Mouse (Mus musculus) embryonic facial prominence, embryonic 13.5 days (tissue): Measurements from ENCODE around the gene Sptbn4. TPM values are rescaled to one million over a fixed set of nuclear protein-coding genes. Genes with fewer than 3 reads are reported as not detected.

Source experiments
- ATAC-seq: fragments of 200-750 bp; cut with Nextera tagmentation; 2 replicates; pipeline ENCODE4 v1.8.0; 2017; ENCODE audit warnings: low read depth; ENCODE audit not compliant: insufficient number of reproducible peaks, insufficient read depth, low FRiP score, low TSS enrichment
- H3K27ac ChIP-seq: fragments of 300-500 bp; sonication (generic); 2 replicates; pipeline ENCODE4 v1.5.1; 2015; ENCODE audit warnings: moderate library complexity, mild to moderate bottlenecking, inconsistent platforms
- H3K27me3 ChIP-seq: fragments of 300-500 bp; sonication (generic); 2 replicates; pipeline ENCODE4 v1.6.1; 2015; ENCODE audit warnings: mild to moderate bottlenecking, inconsistent platforms
- H3K36me3 ChIP-seq: fragments of 300-500 bp; sonication (generic); 2 replicates; pipeline ENCODE4 v1.6.1; 2015; ENCODE audit warnings: mild to moderate bottlenecking, inconsistent platforms
- H3K4me1 ChIP-seq: fragments of 300-500 bp; sonication (generic); 2 replicates; pipeline ENCODE4 v1.6.1; 2015; ENCODE audit warnings: inconsistent platforms
- H3K4me2 ChIP-seq: fragments of 300-500 bp; sonication (generic); 2 replicates; pipeline ENCODE4 v1.6.1; 2015; ENCODE audit warnings: moderate library complexity, mild to moderate bottlenecking, inconsistent platforms
- H3K4me3 ChIP-seq: fragments of 300-500 bp; sonication (generic); 2 replicates; pipeline ENCODE4 v1.5.1; 2015; ENCODE audit warnings: mild to moderate bottlenecking, inconsistent platforms
- H3K9ac ChIP-seq: fragments of 300-500 bp; sonication (generic); 2 replicates; pipeline ENCODE4 v1.6.1; 2015; ENCODE audit warnings: mild to moderate bottlenecking, inconsistent platforms
- H3K9me3 ChIP-seq: fragments of 300-500 bp; sonication (generic); 2 replicates; pipeline ENCODE4 v1.6.1; 2016; ENCODE audit warnings: inconsistent platforms
- WGBS: fragments of 180-500 bp; shearing (Covaris S2); methylation state at CpG from one replicate; pipeline ENCODE4 v1.1.7; 2015; ENCODE audit warnings: mixed read lengths; 5-methylcytosine and 5-hydroxymethylcytosine counted together
- polyA plus RNA-seq: library from polyadenylated mRNA; unstranded; fragments of >200 nt; fragmentation: Nextera tagmentation; extraction: Ambion mirVana; gene quantifications from 2 replicates; pipeline ENCODE4 v1.2.1, GENCODE M21; 2015

Sptbn4 gene
- polyA plus RNA-seq, 1 experiment from 2014 or later, result 0.73 TPM

- no peak for ATAC-seq
- peak overlapping the region; percentile 46 for H3K4me2 ChIP-seq
- H3K9ac ChIP-seq, result peak overlapping the region; percentile 46
- peaks cover 79% of the 10 kb centered on the region for H3K27me3 ChIP-seq
- no peaks in the 10 kb centered on the region for H3K36me3 ChIP-seq
- H3K4me1 ChIP-seq, result peaks cover 22% of the 10 kb centered on the region
- WGBS, result 1% methylated on average over 22 of the region's 22 CpGs
- H3K4me3 ChIP-seq, result peak overlapping the region; percentile 26
- 0 out of 2 replicates have a peak, but pooled peaks cover 2% of the 10 kb centered on the region for H3K9me3 ChIP-seq
- H3K27ac ChIP-seq, result no peak overlapping the region
Measured at GRCm38 (mm10) chr7:27375274-27375673, 72.2 kb downstream of the Sptbn4 start.

GRCm38 (mm10) chr7:27371715-27372462, 75.6 kb downstream of the Sptbn4 start:
- no peak for ATAC-seq
- no peak overlapping the region for H3K27ac ChIP-seq

GRCm38 (mm10) chr7:27369111-27369510, 78.4 kb downstream of the Sptbn4 start:
- H3K9ac ChIP-seq, result no peak overlapping the region
- no peak for ATAC-seq
- WGBS, result 85% methylated on average over 19 of the region's 19 CpGs

More at GRCm38 (mm10) chr7:27371715-27372462, 75.6 kb downstream of the Sptbn4 start:
- Histone ChIP-seq H3K4me2 (peak overlapping the region; percentile 49), H3K27me3 (peaks cover 98% of the 10 kb centered on the region), H3K4me3 (peak overlapping the region; percentile 29), H3K4me1 (peaks cover 17% of the 10 kb centered on the region), H3K9me3 (peaks cover 8% of the 10 kb centered on the region; the same call in 1 of the 2 replicates), H3K36me3 (0 out of 2 replicates have a peak, but pooled peaks cover 2% of the 10 kb centered on the region), H3K9ac (peak overlapping the region; percentile 55; the same call in 1 of the 2 replicates)
- 5% methylated on average over 44 of the region's 44 CpGs for WGBS

GRCm38 (mm10) chr7:27367976-27368375, 79.5 kb downstream of the Sptbn4 start:
- no peak for ATAC-seq
- H3K27me3 ChIP-seq, result peaks cover 100% of the 10 kb centered on the region
- H3K27ac ChIP-seq, result no peak overlapping the region
- H3K4me1 ChIP-seq, result peaks cover 26% of the 10 kb centered on the region
- WGBS, result 17% methylated on average over 11 of the region's 11 CpGs
- peak overlapping the region; percentile 55; the same call in 1 of the 2 replicates for H3K9ac ChIP-seq
- peak overlapping the region; percentile 27; the same call in 1 of the 2 replicates for H3K4me3 ChIP-seq
- H3K9me3 ChIP-seq, result peaks cover 8% of the 10 kb centered on the region; the same call in 1 of the 2 replicates
- 0 out of 2 replicates have a peak, but pooled peaks cover 2% of the 10 kb centered on the region for H3K36me3 ChIP-seq
- peak overlapping the region; percentile 51 for H3K4me2 ChIP-seq

More at GRCm38 (mm10) chr7:27369111-27369510, 78.4 kb downstream of the Sptbn4 start:
- H3K9me3 ChIP-seq, result peaks cover 8% of the 10 kb centered on the region; the same call in 1 of the 2 replicates
- H3K4me2 ChIP-seq, result no peak overlapping the region
- peaks cover 23% of the 10 kb centered on the region for H3K4me1 ChIP-seq
- no peak overlapping the region for H3K4me3 ChIP-seq
- H3K27me3 ChIP-seq, result peaks cover 100% of the 10 kb centered on the region
- H3K27ac ChIP-seq, result no peak overlapping the region
- H3K36me3 ChIP-seq, result 0 out of 2 replicates have a peak, but pooled peaks cover 2% of the 10 kb centered on the region

- no peak overlapping the region for H3K9ac ChIP-seq
- no peak overlapping the region for H3K4me2 ChIP-seq
- H3K36me3 ChIP-seq, result 0 out of 2 replicates have a peak, but pooled peaks cover 2% of the 10 kb centered on the region
- H3K4me1 ChIP-seq, result peaks cover 21% of the 10 kb centered on the region
- no peak overlapping the region for H3K4me3 ChIP-seq
- H3K27ac ChIP-seq, result no peak overlapping the region
- ATAC-seq, result no peak
- peaks cover 8% of the 10 kb centered on the region; the same call in 1 of the 2 replicates for H3K9me3 ChIP-seq
- H3K27me3 ChIP-seq, result peaks cover 92% of the 10 kb centered on the region
- 43% methylated on average over 21 of the region's 21 CpGs for WGBS
Measured at GRCm38 (mm10) chr7:27366082-27366844, 81.2 kb downstream of the Sptbn4 start.

- Histone ChIP-seq H3K36me3 (no peaks in the 10 kb centered on the region), H3K4me3 (peak overlapping the region; percentile 18), H3K27ac (no peak overlapping the region), H3K4me1 (peaks cover 21% of the 10 kb centered on the region), H3K4me2 (peak overlapping the region; percentile 32), H3K9ac (0 out of 2 replicates have a peak overlapping the region, but pooled peaks have one; percentile 36), H3K9me3 (no peaks in the 10 kb centered on the region), H3K27me3 (peaks cover 73% of the 10 kb centered on the region)
- 3% methylated on average over 29 of the region's 29 CpGs for WGBS
- no peak for ATAC-seq
Measured at GRCm38 (mm10) chr7:27364379-27364778, 83.1 kb downstream of the Sptbn4 start.

GRCm38 (mm10) chr7:27361283-27361946, 86.1 kb downstream of the Sptbn4 start:
- Histone ChIP-seq H3K4me2 (peak overlapping the region; percentile 69), H3K9me3 (no peaks in the 10 kb centered on the region), H3K27ac (no peak overlapping the region), H3K36me3 (no peaks in the 10 kb centered on the region), H3K9ac (peak overlapping the region; percentile 72), H3K27me3 (peaks cover 68% of the 10 kb centered on the region), H3K4me3 (peak overlapping the region; percentile 59), H3K4me1 (peaks cover 14% of the 10 kb centered on the region)
- peak; percentile 94 for ATAC-seq
- WGBS, result under 1% methylated on average over 52 of the region's 52 CpGs

GRCm38 (mm10) chr7:27360749-27361148, 86.7 kb downstream of the Sptbn4 start:
- WGBS, result 49% methylated on average over 6 of the region's 6 CpGs
- peak overlapping the region; percentile 69 for H3K4me2 ChIP-seq
- H3K27me3 ChIP-seq, result peaks cover 63% of the 10 kb centered on the region
- H3K9me3 ChIP-seq, result no peaks in the 10 kb centered on the region
- no peaks in the 10 kb centered on the region for H3K36me3 ChIP-seq
- H3K4me1 ChIP-seq, result peaks cover 12% of the 10 kb centered on the region
- ATAC-seq, result no peak
- H3K4me3 ChIP-seq, result peak overlapping the region; percentile 59; the same call in 1 of the 2 replicates
- no peak overlapping the region for H3K9ac ChIP-seq
- H3K27ac ChIP-seq, result no peak overlapping the region

- no peak for ATAC-seq
- Histone ChIP-seq H3K4me1 (peaks cover 19% of the 10 kb centered on the region), H3K36me3 (no peaks in the 10 kb centered on the region), H3K9ac (no peak overlapping the region), H3K27me3 (peaks cover 54% of the 10 kb centered on the region), H3K4me2 (no peak overlapping the region), H3K27ac (no peak overlapping the region), H3K9me3 (no peaks in the 10 kb centered on the region), H3K4me3 (no peak overlapping the region)
- WGBS, result 87% methylated on average over 9 of the region's 9 CpGs
Measured at GRCm38 (mm10) chr7:27359706-27360358, 87.7 kb downstream of the Sptbn4 start.

- Histone ChIP-seq H3K36me3 (no peaks in the 10 kb centered on the region), H3K9ac (no peak overlapping the region), H3K4me2 (no peak overlapping the region), H3K9me3 (no peaks in the 10 kb centered on the region), H3K27ac (no peak overlapping the region), H3K4me3 (no peak overlapping the region), H3K4me1 (peaks cover 22% of the 10 kb centered on the region), H3K27me3 (peaks cover 47% of the 10 kb centered on the region)
- ATAC-seq, result no peak
- 57% methylated on average over 2 of the region's 2 CpGs for WGBS
Measured at GRCm38 (mm10) chr7:27359162-27359561, 88.3 kb downstream of the Sptbn4 start.
